Mouse (Mus musculus) hindbrain, postnatal 0 days (tissue): Measurements from ENCODE around the gene Axl. TPM values are rescaled to one million over a fixed set of nuclear protein-coding genes. Genes with fewer than 3 reads are reported as not detected.

Source experiments
- ATAC-seq: fragments of 200-750 bp; cut with Nextera tagmentation; 2 replicates; pipeline ENCODE4 v1.8.0; 2017; ENCODE audit warnings: mild to moderate bottlenecking, moderate TSS enrichment, moderate library complexity
- DNase-seq: peaks from one replicate; pipeline ENCODE4 v3.0.0-alpha.2; 2015; ENCODE audit warnings: low spot score
- H3K27ac ChIP-seq: fragments of 300-500 bp; sonication (generic); 2 replicates; pipeline ENCODE4 v1.5.1; 2014; ENCODE audit warnings: mild to moderate bottlenecking
- H3K27me3 ChIP-seq: fragments of 300-500 bp; sonication (generic); 2 replicates; pipeline ENCODE4 v1.6.1; 2014; ENCODE audit warnings: low read length, mixed read lengths; ENCODE audit not compliant: insufficient read depth
- H3K36me3 ChIP-seq: fragments of 300-500 bp; sonication (generic); 2 replicates; pipeline ENCODE4 v1.6.1; 2014; ENCODE audit warnings: low read length, mixed read lengths; ENCODE audit not compliant: insufficient read depth
- H3K4me1 ChIP-seq: fragments of 300-500 bp; sonication (generic); 2 replicates; pipeline ENCODE4 v1.6.1; 2014; ENCODE audit warnings: antibody characterized with exemption, low read length, mixed read lengths; ENCODE audit not compliant: insufficient read depth
- H3K4me2 ChIP-seq: fragments of 300-500 bp; sonication (generic); 2 replicates; pipeline ENCODE4 v1.6.1; 2014; ENCODE audit warnings: low read depth, mild to moderate bottlenecking, low read length, moderate library complexity, mixed read lengths
- H3K4me3 ChIP-seq: fragments of 300-500 bp; sonication (generic); 2 replicates; pipeline ENCODE4 v1.5.1; 2014; ENCODE audit warnings: low read length
- H3K9ac ChIP-seq: fragments of 300-500 bp; sonication (generic); replicated peaks from 2 replicates; pipeline ENCODE4 v1.6.1; 2014; ENCODE audit warnings: mild to moderate bottlenecking, low read length, moderate library complexity, mixed read lengths
- H3K9me3 ChIP-seq: fragments of 300-500 bp; sonication (generic); 2 replicates; pipeline ENCODE4 v1.6.1; 2016; ENCODE audit warnings: low read length, mixed read lengths
- CTCF ChIP-seq: IDR thresholded peaks from 2 replicates; pipeline ENCODE4 v1.5.1; 2016; ENCODE audit warnings: antibody characterized with exemption, control low read depth, low read depth
- WGBS: fragments of 180-500 bp; shearing (Covaris S2); extraction: QIAGEN DNeasy Blood & Tissue Kit; methylation state at CpG from one replicate; pipeline ENCODE4 v1.1.7; 2014; 5-methylcytosine and 5-hydroxymethylcytosine counted together
- polyA plus RNA-seq: library from polyadenylated mRNA; unstranded; fragments of >200 nt; fragmentation: Nextera tagmentation; extraction: Ambion mirVana; gene quantifications from 2 replicates; pipeline ENCODE4 v1.2.1, GENCODE M21; 2015
- total RNA-seq: library from RNA; depleted of rRNA; stranded (reverse); fragments of >200 nt; gene quantifications from 2 replicates; pipeline ENCODE4 v1.2.3, GENCODE M21; 2014

The Axl gene
- total and polyA plus RNA-seq, 2 experiments from 2014 or later = 26.8 to 44.3 TPM

- Histone ChIP-seq H3K27me3 (no peaks in the 10 kb centered on the region), H3K9me3 (no peaks in the 10 kb centered on the region), H3K4me1 (peaks cover 16% of the 10 kb centered on the region), H3K4me2 (peak within 1 kb of the TSS; percentile 99), H3K36me3 (peaks cover 10% of the 10 kb centered on the region; the same call in 1 of the 2 replicates), H3K9ac (peak within 1 kb of the TSS; percentile 99), H3K4me3 (peak within 1 kb of the TSS; percentile 98), H3K27ac (peak within 1 kb of the TSS; percentile 99)
- ATAC-seq = peak; percentile 96
- WGBS = under 1% methylated on average over 54 of the region's 55 CpGs
- TF ChIP-seq CTCF = peak; percentile 58
- DNase-seq = peak; percentile 100
These were observed 33.6 kb downstream of the Axl start, which contains the start of gene Hnrnpul1 for GRCm38 (mm10) chr7:25754738-25755467. Gene Hnrnpul1, minus strand, starts transcription at chr7:25754757.

GRCm38 (mm10) chr7:25754439-25754737 is 34.1 kb downstream of the Axl start:
- peak overlapping the region; percentile 99 for H3K9ac ChIP-seq
- peaks cover 16% of the 10 kb centered on the region for H3K4me1 ChIP-seq
- H3K4me3 ChIP-seq = peak overlapping the region; percentile 98
- peak overlapping the region; percentile 99 for H3K27ac ChIP-seq
- H3K9me3 ChIP-seq = no peaks in the 10 kb centered on the region
- no peaks in the 10 kb centered on the region for H3K27me3 ChIP-seq
- TF ChIP-seq CTCF = peak; percentile 32
- DNase-seq (no peak), ATAC-seq (no peak)
- H3K4me2 ChIP-seq = peak overlapping the region; percentile 99
- 0% methylated on average over 30 of the region's 30 CpGs for WGBS
- H3K36me3 ChIP-seq = peaks cover 15% of the 10 kb centered on the region; the same call in 1 of the 2 replicates

- peak overlapping the region; percentile 98 for H3K4me3 ChIP-seq
- no peak for TF ChIP-seq CTCF
- no peak for DNase-seq
- H3K27ac ChIP-seq = peak overlapping the region; percentile 99
- H3K27me3 ChIP-seq = no peaks in the 10 kb centered on the region
- peaks cover 16% of the 10 kb centered on the region for H3K4me1 ChIP-seq
- no peak for ATAC-seq
- H3K9me3 ChIP-seq = no peaks in the 10 kb centered on the region
- peaks cover 21% of the 10 kb centered on the region; the same call in 1 of the 2 replicates for H3K36me3 ChIP-seq
- under 1% methylated on average over 46 of the region's 46 CpGs for WGBS
- peak overlapping the region; percentile 99 for H3K4me2 ChIP-seq
- H3K9ac ChIP-seq = peak overlapping the region; percentile 99
These were observed 34.7 kb downstream of the Axl start for GRCm38 (mm10) chr7:25753643-25754438.

GRCm38 (mm10) chr7:25753076-25753475 is 35.4 kb downstream of the Axl start:
- no peak for ATAC-seq
- H3K36me3 ChIP-seq = peaks cover 28% of the 10 kb centered on the region

GRCm38 (mm10) chr7:25746844-25747243 is 41.7 kb downstream of the Axl start:
- no peaks in the 10 kb centered on the region for H3K9me3 ChIP-seq
- 0 out of 2 replicates have a peak, but pooled peaks cover under 1% of the 10 kb centered on the region for H3K4me1 ChIP-seq
- H3K4me2 ChIP-seq = no peak overlapping the region
- peaks cover 90% of the 10 kb centered on the region for H3K36me3 ChIP-seq
- H3K27me3 ChIP-seq = no peaks in the 10 kb centered on the region
- TF ChIP-seq CTCF = no peak
- no peak overlapping the region for H3K9ac ChIP-seq
- ATAC-seq (no peak), DNase-seq (no peak)
- no peak overlapping the region for H3K27ac ChIP-seq
- H3K4me3 ChIP-seq = no peak overlapping the region
- WGBS = 83% methylated on average over 3 of the region's 3 CpGs

More at GRCm38 (mm10) chr7:25753076-25753475, 35.4 kb downstream of the Axl start:
- Histone ChIP-seq H3K9me3 (no peaks in the 10 kb centered on the region), H3K4me3 (peak overlapping the region; percentile 98), H3K9ac (peak overlapping the region; percentile 99), H3K4me2 (peak overlapping the region; percentile 99), H3K27ac (no peak overlapping the region), H3K27me3 (no peaks in the 10 kb centered on the region), H3K4me1 (peaks cover 16% of the 10 kb centered on the region)
- TF ChIP-seq CTCF = no peak
- DNase-seq = no peak

GRCm38 (mm10) chr7:25738277-25738676 is 50.2 kb downstream of the Axl start:
- no peak for TF ChIP-seq CTCF
- Histone ChIP-seq H3K9ac (no peak overlapping the region), H3K4me3 (no peak overlapping the region), H3K9me3 (no peaks in the 10 kb centered on the region), H3K36me3 (peaks cover 87% of the 10 kb centered on the region), H3K27ac (no peak overlapping the region), H3K4me1 (no peaks in the 10 kb centered on the region), H3K27me3 (no peaks in the 10 kb centered on the region), H3K4me2 (no peak overlapping the region)
- DNase-seq (no peak), ATAC-seq (no peak)
- WGBS = 90% methylated on average over 3 of the region's 3 CpGs
